Mouse (Mus musculus): Measurements from ENCODE around the gene Gtf2ird1. TPM values are rescaled to one million over a fixed set of nuclear protein-coding genes. Genes with fewer than 3 reads are reported as not detected.

Gtf2ird1 gene
- polyA plus RNA-seq, 1 experiment from 2014 or later: 67.5 TPM

- Histone ChIP-seq H3K4me3 (ENCODE audit: low read length) (peak overlapping the region; percentile 68), H3K36me3 (ENCODE audit: control insufficient read depth, insufficient read depth, low read length) (peaks cover 12% of the 10 kb centered on the region), H3K27me3 (ENCODE audit: control insufficient read depth, insufficient read depth, low read depth, low read length) (no peaks in the 10 kb centered on the region), H3K27ac (ENCODE audit: low read length) (peak overlapping the region; percentile 98), H3K9me3 (ENCODE audit: control insufficient read depth, low read length) (no peaks in the 10 kb centered on the region), H3K9ac (ENCODE audit: low read length) (peak overlapping the region; percentile 92), H3K4me2 (ENCODE audit: low read depth, low read length) (peak overlapping the region; percentile 64), H3K4me1 (replicated peaks; ENCODE audit: control insufficient read depth, insufficient read depth, low read length) (peaks cover 23% of the 10 kb centered on the region)
- WGBS: under 1% methylated on average over 61 of the region's 68 CpGs
- peak; percentile 84 for ATAC-seq (ENCODE audit: low read depth)
These were observed 143.0 kb downstream of the Gtf2ird1 start for GRCm38 (mm10) chr5:134313451-134314067.

- Histone ChIP-seq H3K4me3 (ENCODE audit: low read length) (peak overlapping the region; percentile 68), H3K9me3 (ENCODE audit: control insufficient read depth, low read length) (no peaks in the 10 kb centered on the region), H3K4me2 (ENCODE audit: low read depth, low read length) (peak overlapping the region; percentile 64), H3K36me3 (ENCODE audit: control insufficient read depth, insufficient read depth, low read length) (peaks cover 12% of the 10 kb centered on the region), H3K27me3 (ENCODE audit: control insufficient read depth, insufficient read depth, low read depth, low read length) (no peaks in the 10 kb centered on the region), H3K9ac (ENCODE audit: low read length) (peak overlapping the region; percentile 92), H3K27ac (ENCODE audit: low read length) (peak overlapping the region; percentile 98), H3K4me1 (replicated peaks; ENCODE audit: control insufficient read depth, insufficient read depth, low read length) (peaks cover 27% of the 10 kb centered on the region)
- WGBS: 2% methylated on average over 19 of the region's 19 CpGs
- ATAC-seq (ENCODE audit: low read depth): no peak
These were observed 143.6 kb downstream of the Gtf2ird1 start for GRCm38 (mm10) chr5:134312691-134313450.

- WGBS: 58% methylated on average over 6 of the region's 6 CpGs
These were observed 144.6 kb downstream of the Gtf2ird1 start for GRCm38 (mm10) chr5:134311894-134312411.

DNA sequence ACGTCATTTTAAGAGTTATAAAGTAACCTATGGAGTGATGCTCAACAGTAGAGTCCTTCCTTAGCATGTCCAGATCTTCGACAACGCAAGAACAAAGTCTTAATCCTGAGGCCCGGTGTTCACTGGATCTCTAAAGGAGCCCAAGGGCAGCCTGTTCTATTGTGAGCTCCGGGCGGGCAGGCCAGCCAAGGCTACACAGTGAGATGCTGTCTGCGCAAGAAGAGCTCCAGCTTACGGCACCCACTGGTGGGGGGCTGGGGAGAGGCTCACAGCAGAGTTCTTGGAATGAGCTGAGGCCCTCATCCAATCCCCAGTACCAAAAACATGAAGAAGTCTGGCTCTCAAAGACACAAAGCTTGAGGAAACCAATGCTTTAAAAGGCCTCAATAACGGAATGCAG lies 146.3 kb downstream of the Gtf2ird1 start:
- 91% methylated on average over 9 of the region's 9 CpGs for WGBS
- Histone ChIP-seq H3K36me3 (ENCODE audit: control insufficient read depth, insufficient read depth, low read length) (peaks cover 16% of the 10 kb centered on the region), H3K9ac (ENCODE audit: low read length) (no peak overlapping the region), H3K4me1 (replicated peaks; ENCODE audit: control insufficient read depth, insufficient read depth, low read length) (peaks cover 21% of the 10 kb centered on the region), H3K27me3 (ENCODE audit: control insufficient read depth, insufficient read depth, low read depth, low read length) (no peaks in the 10 kb centered on the region), H3K4me3 (ENCODE audit: low read length) (no peak overlapping the region), H3K9me3 (ENCODE audit: control insufficient read depth, low read length) (no peaks in the 10 kb centered on the region), H3K4me2 (ENCODE audit: low read depth, low read length) (no peak overlapping the region), H3K27ac (ENCODE audit: low read length) (no peak overlapping the region)
- no peak for ATAC-seq (ENCODE audit: low read depth)

More at GRCm38 (mm10) chr5:134311894-134312411, 144.6 kb downstream of the Gtf2ird1 start:
- ATAC-seq (ENCODE audit: low read depth): no peak
- Histone ChIP-seq H3K9ac (ENCODE audit: low read length) (peak overlapping the region; percentile 92; the same call in 1 of the 2 replicates), H3K9me3 (ENCODE audit: control insufficient read depth, low read length) (no peaks in the 10 kb centered on the region), H3K36me3 (ENCODE audit: control insufficient read depth, insufficient read depth, low read length) (peaks cover 12% of the 10 kb centered on the region), H3K4me1 (replicated peaks; ENCODE audit: control insufficient read depth, insufficient read depth, low read length) (peaks cover 31% of the 10 kb centered on the region), H3K27ac (ENCODE audit: low read length) (peak overlapping the region; percentile 98), H3K4me2 (ENCODE audit: low read depth, low read length) (peak overlapping the region; percentile 64), H3K27me3 (ENCODE audit: control insufficient read depth, insufficient read depth, low read depth, low read length) (no peaks in the 10 kb centered on the region), H3K4me3 (ENCODE audit: low read length) (peak overlapping the region; percentile 68)

DNA sequence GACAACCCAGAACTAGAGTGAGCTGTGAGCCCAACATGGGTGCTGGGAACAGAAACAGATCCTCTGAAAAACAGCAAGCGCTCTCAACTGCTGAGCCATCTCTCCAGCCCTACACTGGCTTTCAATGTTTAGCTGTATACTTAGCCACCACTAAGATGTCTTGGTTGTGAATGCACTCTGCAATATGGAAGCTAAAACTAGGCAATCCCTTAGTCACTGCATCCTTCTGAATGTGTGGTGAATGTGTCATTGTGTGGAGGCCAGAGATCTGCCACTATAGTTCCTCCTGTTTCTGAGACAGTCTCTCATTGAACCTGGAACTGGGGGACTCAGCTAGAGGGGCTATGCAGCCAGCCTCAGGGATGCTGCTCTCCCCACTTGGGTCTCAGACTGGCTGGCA lies 147.2 kb downstream of the Gtf2ird1 start:
- ATAC-seq (ENCODE audit: low read depth): no peak
- Histone ChIP-seq H3K36me3 (ENCODE audit: control insufficient read depth, insufficient read depth, low read length) (peaks cover 19% of the 10 kb centered on the region), H3K27me3 (ENCODE audit: control insufficient read depth, insufficient read depth, low read depth, low read length) (no peaks in the 10 kb centered on the region), H3K4me3 (ENCODE audit: low read length) (no peak overlapping the region), H3K4me2 (ENCODE audit: low read depth, low read length) (no peak overlapping the region), H3K9ac (ENCODE audit: low read length) (no peak overlapping the region), H3K4me1 (replicated peaks; ENCODE audit: control insufficient read depth, insufficient read depth, low read length) (peaks cover 21% of the 10 kb centered on the region), H3K27ac (ENCODE audit: low read length) (no peak overlapping the region), H3K9me3 (ENCODE audit: control insufficient read depth, low read length) (no peaks in the 10 kb centered on the region)
- WGBS: 100% methylated on average over 1 of the region's 1 CpGs

Small RNAs within 50 kb of the gene (microRNA-seq; reads per million reads assigned to microRNA genes)
- gene Gm26340: not detected
- not detected for gene Mir3965

Other genes starting within 250 kb of the Gtf2ird1 start
- 9.0 and 10.4 TPM in 2 replicates for gene Ncf1, start 227.1 kb downstream of the Gtf2ird1 start, polyA plus RNA-seq (2015; fragmentation: Nextera tagmentation; extraction: Ambion mirVana)
- gene Gtf2i, start 142.0 kb downstream of the Gtf2ird1 start, polyA plus RNA-seq (2015; fragmentation: Nextera tagmentation; extraction: Ambion mirVana): 165 and 170 TPM in 2 replicates
- 4.6 and 4.7 TPM in 2 replicates for gene Clip2, start 95.7 kb upstream of the Gtf2ird1 start, polyA plus RNA-seq (2015; fragmentation: Nextera tagmentation; extraction: Ambion mirVana)
- gene Syna, start 103.5 kb upstream of the Gtf2ird1 start, polyA plus RNA-seq (2015; fragmentation: Nextera tagmentation; extraction: Ambion mirVana): 0.20 and 0.23 TPM in 2 replicates
- gene Rfc2, start 124.7 kb upstream of the Gtf2ird1 start, polyA plus RNA-seq (2015; fragmentation: Nextera tagmentation; extraction: Ambion mirVana): 255 and 270 TPM in 2 replicates
- gene Lat2, start 158.3 kb upstream of the Gtf2ird1 start, polyA plus RNA-seq (2015; fragmentation: Nextera tagmentation; extraction: Ambion mirVana): 1.8 and 3.3 TPM in 2 replicates
- gene Eif4h, start 182.8 kb upstream of the Gtf2ird1 start, polyA plus RNA-seq (2015; fragmentation: Nextera tagmentation; extraction: Ambion mirVana): 493 and 502 TPM in 2 replicates
- 8.3 and 9.1 TPM in 2 replicates for gene Limk1, start 231.9 kb upstream of the Gtf2ird1 start, polyA plus RNA-seq (2015; fragmentation: Nextera tagmentation; extraction: Ambion mirVana)